Comparison of ENCODE assay signal across 21 mouse cellular contexts in genomic region chr10:9229116-9229515, GRCm38 (mm10).
A peak's percentile ranks its signal among the peaks of the same experiment; 100 is the strongest.
DNase-seq lines count a peak whose midpoint lies in the region; ATAC-seq and TF ChIP-seq lines count a peak whose summit lies in the region.
"Had no signal": no experiment of that assay in that cellular context is flagged by ENCODE, and none has a peak within 500 bp of the region (broad histone marks: within the 10 kb centered on the region; RNA-seq: fewer than 3 reads in every experiment).

No protein-coding gene starts in this region.

- H3K4me1 ChIP-seq in forebrain, postnatal 0 days (ENCODE audit: insufficient read depth), result no peaks in the 10 kb centered on the region
- peaks cover 3% of the 10 kb centered on the region; the same call in 1 of the 2 replicates for H3K4me1 ChIP-seq in forebrain, embryonic 16.5 days (replicated peaks; ENCODE audit: control insufficient read depth, insufficient read depth, low read length)
- H3K4me1 ChIP-seq: embryonic facial prominence, embryonic 12.5 days had no signal

- ATAC-seq in forebrain, postnatal 0 days, result peak; percentile 74
- ATAC-seq in forebrain, embryonic 16.5 days, result no peak
- ATAC-seq: activated CD4-positive, CD25-positive, alpha-beta regulatory T cell, adult 4 months; forebrain, embryonic 15.5 days had no signal

- no peak overlapping the region for H3K4me2 ChIP-seq in forebrain, postnatal 0 days (ENCODE audit: low read depth)
- no peak overlapping the region for H3K4me2 ChIP-seq in forebrain, embryonic 16.5 days (ENCODE audit: low read length)
- H3K4me2 ChIP-seq: embryonic facial prominence, embryonic 12.5 days; forebrain, embryonic 12.5 days; forebrain, embryonic 15.5 days had no signal

- no peak overlapping the region for H3K9ac ChIP-seq in forebrain, postnatal 0 days
- no peak overlapping the region for H3K9ac ChIP-seq in forebrain, embryonic 16.5 days (replicated peaks; ENCODE audit: low read depth, low read length)
- H3K9ac ChIP-seq: embryonic facial prominence, embryonic 12.5 days; forebrain, embryonic 12.5 days; forebrain, embryonic 15.5 days had no signal

- 52% methylated on average over 11 of the region's 11 CpGs for WGBS in forebrain, postnatal 0 days
- WGBS in forebrain, embryonic 16.5 days, result 70% methylated on average over 11 of the region's 11 CpGs

- H3K27ac ChIP-seq in forebrain, postnatal 0 days (ENCODE audit: low read depth, low read length), result no peak overlapping the region
- H3K27ac ChIP-seq in forebrain, embryonic 16.5 days (ENCODE audit: low read length), result no peak overlapping the region
- H3K27ac ChIP-seq: embryonic facial prominence, embryonic 10.5 days; embryonic facial prominence, embryonic 12.5 days; forebrain, embryonic 12.5 days; forebrain, embryonic 15.5 days had no signal

- peak; percentile 58 for DNase-seq in forebrain, postnatal 0 days
- DNase-seq in layer of hippocampus, adult 11-12 months (ENCODE audit: low spot score), result peak; percentile 8
- no peak for DNase-seq in layer of hippocampus, adult 9-11 months
- peak; percentile 15 for DNase-seq in R1 (ENCODE audit: low read depth, low spot score)
- peak; percentile 29 for DNase-seq in brain, adult 2 months (ENCODE audit: low read depth, low spot score)
- no peak for DNase-seq in gastrocnemius, postnatal 10 days
- no peak for DNase-seq in kidney, adult 9 months
- DNase-seq: adrenal gland, adult 8-10 months; adrenal gland, postnatal 14 days; adrenal gland, postnatal 36 days; cerebellum, adult 11-12 months; cerebellum, adult 2 months; cerebellum, adult 9-10 months; cerebellum, postnatal 10 days; cerebellum, postnatal 25 days had no signal

- no peak for TF ChIP-seq CTCF in forebrain, postnatal 0 days (IDR thresholded peaks at IDR 0.05; ENCODE audit: low read depth)

- H3K36me3 ChIP-seq in forebrain, postnatal 0 days (ENCODE audit: insufficient read depth), result no peaks in the 10 kb centered on the region
- no peaks in the 10 kb centered on the region for H3K36me3 ChIP-seq in forebrain, embryonic 16.5 days (ENCODE audit: control insufficient read depth, insufficient read depth)
- H3K36me3 ChIP-seq: embryonic facial prominence, embryonic 10.5 days; embryonic facial prominence, embryonic 12.5 days; forebrain, embryonic 12.5 days; forebrain, embryonic 15.5 days had no signal

- no peak overlapping the region for H3K4me3 ChIP-seq in forebrain, postnatal 0 days (ENCODE audit: low read depth, low read length)
- H3K4me3 ChIP-seq in forebrain, embryonic 16.5 days (replicated peaks; ENCODE audit: low read length), result no peak overlapping the region
- H3K4me3 ChIP-seq: embryonic facial prominence, embryonic 10.5 days; embryonic facial prominence, embryonic 12.5 days; forebrain, embryonic 12.5 days; forebrain, embryonic 15.5 days had no signal

- H3K27me3 ChIP-seq in forebrain, postnatal 0 days (ENCODE audit: insufficient read depth, low read length), result no peaks in the 10 kb centered on the region
- no peaks in the 10 kb centered on the region for H3K27me3 ChIP-seq in forebrain, embryonic 16.5 days (replicated peaks; ENCODE audit: control insufficient read depth, insufficient read depth, low read length)
- H3K27me3 ChIP-seq: embryonic facial prominence, embryonic 12.5 days; forebrain, embryonic 15.5 days had no signal

- H3K9me3 ChIP-seq in forebrain, postnatal 0 days (ENCODE audit: low read length), result no peaks in the 10 kb centered on the region
- no peaks in the 10 kb centered on the region for H3K9me3 ChIP-seq in forebrain, embryonic 16.5 days (ENCODE audit: control insufficient read depth, low read length)
- H3K9me3 ChIP-seq: embryonic facial prominence, embryonic 10.5 days; embryonic facial prominence, embryonic 12.5 days; forebrain, embryonic 12.5 days; forebrain, embryonic 15.5 days had no signal

Comparison
In these comparisons a context has a peak if more than half of its experiments do, and no peak if none do; other contexts are left out.
1. DNase-seq: peak in forebrain, postnatal 0 days (single experiment), layer of hippocampus, adult 11-12 months (single experiment), R1 (single experiment) and brain, adult 2 months (single experiment); none in layer of hippocampus, adult 9-11 months (single experiment), gastrocnemius, postnatal 10 days (single experiment) and kidney, adult 9 months (single experiment).